Mouse (Mus musculus) right cerebral cortex, postnatal 25 days (tissue): ENCODE measurements at regions not wholly inside any gene's neighbourhood (a gene's known extent, or its start where the extent isn't known, plus 50 kb on each side); places are given as distances from the start of the nearest gene placed in this dataset.
A peak's percentile ranks its signal among the peaks of the same experiment; 100 is the strongest.

Experiments
- DNase-seq: peaks from one replicate; pipeline ENCODE4 v3.0.0; 2022

DNA sequence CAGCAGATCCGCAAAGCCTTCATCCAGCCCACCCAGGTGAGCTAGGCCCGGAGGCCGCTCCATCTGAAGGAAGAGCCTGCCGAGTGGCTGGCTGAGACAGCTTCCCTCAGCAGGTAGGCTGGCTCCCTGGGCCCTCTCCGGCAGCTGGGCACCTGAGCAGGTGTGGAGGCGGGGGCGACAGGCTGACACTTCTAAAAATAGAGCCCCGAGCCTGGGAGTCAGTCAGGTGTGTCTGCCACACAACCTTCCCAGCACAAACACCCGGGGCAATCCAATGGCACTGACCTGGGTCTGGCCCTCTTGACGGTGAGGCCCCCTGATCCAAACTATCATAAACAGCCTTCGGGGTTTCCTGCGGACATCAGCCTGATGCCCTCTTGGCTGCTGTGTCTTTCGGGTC, 58.5 kb downstream of the Zfp36l2 start:
- no peak for DNase-seq

DNA sequence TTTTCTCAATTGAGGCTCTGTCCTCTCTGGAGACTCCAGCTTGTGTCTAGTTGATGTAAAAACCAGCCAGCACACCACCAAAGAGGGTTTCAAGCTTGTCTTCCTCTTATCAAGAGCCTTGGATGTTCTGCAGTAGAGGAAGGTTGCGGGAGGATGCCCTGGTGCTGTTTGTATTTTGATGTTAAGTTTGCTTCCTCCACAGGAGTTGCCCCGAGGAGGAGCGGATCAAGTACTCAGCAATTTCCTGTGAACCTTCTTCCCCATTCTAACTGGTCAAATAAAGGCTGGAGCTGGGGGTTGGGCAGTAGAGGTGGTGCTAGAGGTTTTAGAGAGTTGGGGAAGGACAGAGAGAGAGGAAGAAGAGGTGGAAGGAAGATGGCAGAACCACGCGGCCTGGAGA, 59.5 kb downstream of the Zfp36l2 start:
- DNase-seq = no peak

DNA sequence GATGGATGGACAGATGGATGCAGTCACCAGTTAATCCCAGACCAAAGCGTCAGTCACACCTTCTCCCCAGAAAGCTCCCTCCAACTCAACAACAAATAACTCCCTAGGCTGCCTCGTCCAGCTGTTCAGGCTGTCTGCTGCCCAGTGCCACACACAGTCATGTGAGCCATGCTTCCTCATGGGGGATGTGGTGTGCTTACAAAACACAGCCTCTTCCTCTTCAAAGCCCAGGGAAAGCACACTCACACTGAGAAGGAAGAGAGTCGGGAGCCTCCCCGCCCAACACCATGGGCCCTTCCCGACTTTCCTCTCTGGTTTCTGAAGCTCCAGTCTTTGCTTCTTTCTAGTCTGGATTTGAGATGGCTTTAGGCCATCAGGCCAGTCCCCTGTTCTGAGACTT, 61.6 kb downstream of the Zfp36l2 start:
- no peak for DNase-seq

DNA sequence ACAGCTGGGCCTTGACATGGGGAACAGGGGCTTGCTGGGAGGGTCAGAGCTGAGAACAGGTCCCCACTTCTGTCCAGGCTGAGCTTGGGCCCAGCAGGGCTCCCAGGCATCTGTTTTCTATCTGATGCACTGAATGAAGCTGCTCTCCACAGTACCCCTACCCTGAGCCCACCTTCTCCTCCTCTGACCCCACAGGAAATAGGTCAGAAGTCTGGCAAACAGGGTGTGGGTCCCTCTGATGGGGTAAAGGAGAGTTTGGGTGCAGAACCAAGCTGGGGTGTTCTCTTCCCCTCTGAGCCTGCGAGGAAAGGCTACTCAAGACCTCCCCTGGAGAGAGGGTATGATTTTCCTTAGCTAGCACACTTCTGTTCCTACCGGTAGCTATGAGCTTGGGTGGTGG, 64.6 kb downstream of the Zfp36l2 start:
- no peak for DNase-seq

DNA sequence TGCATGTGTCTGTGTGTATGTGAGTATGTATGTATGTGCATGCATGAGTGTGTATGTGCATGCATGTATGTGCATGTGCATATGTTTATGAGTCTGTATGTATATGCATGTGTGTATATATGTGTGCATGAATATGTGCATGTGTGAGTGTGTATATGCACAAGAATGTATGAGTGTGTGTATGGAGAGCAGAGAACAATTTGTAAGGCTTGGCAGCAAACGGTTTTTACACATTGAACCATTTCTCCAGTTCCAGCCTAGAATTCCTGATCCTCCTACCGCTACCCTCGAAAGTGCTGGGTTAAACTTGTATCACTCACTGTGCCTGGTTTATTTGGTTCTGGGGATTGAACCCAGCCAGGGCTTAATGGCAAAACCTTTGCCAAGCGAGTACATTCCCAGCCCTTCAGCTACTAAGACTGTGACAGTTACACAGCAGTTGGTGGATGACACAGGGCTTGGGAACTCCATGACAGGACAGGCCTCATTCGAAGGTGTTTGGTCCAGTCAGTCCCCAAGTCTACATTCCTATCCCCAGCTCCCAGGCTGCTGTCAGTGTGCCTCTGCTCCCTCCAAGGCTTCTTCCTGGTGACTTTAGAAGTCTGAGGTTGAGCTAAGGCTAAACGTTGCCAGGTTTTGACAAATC, 65.1 kb downstream of the Zfp36l2 start:
- no peak for DNase-seq

DNA sequence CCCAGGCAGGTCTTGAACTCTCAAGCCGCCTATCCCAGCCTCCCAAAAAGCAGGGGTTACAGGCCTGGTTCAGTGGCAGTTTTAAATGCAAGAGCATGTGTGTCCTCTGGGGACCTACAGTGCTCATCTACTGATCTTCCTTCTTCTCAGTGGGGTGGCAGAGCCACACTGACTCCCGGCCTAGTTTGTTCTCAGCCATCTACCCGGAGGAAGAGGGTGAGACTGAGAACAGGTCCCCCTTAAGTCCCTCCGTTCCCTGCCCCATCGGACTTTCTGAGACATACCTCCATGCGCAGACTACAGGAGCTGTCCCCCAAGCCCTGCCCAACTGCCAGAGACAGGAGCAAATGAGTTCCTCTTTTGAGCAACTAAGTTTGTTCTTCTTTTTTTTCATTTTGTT, 66.5 kb downstream of the Zfp36l2 start:
- DNase-seq = no peak

DNA sequence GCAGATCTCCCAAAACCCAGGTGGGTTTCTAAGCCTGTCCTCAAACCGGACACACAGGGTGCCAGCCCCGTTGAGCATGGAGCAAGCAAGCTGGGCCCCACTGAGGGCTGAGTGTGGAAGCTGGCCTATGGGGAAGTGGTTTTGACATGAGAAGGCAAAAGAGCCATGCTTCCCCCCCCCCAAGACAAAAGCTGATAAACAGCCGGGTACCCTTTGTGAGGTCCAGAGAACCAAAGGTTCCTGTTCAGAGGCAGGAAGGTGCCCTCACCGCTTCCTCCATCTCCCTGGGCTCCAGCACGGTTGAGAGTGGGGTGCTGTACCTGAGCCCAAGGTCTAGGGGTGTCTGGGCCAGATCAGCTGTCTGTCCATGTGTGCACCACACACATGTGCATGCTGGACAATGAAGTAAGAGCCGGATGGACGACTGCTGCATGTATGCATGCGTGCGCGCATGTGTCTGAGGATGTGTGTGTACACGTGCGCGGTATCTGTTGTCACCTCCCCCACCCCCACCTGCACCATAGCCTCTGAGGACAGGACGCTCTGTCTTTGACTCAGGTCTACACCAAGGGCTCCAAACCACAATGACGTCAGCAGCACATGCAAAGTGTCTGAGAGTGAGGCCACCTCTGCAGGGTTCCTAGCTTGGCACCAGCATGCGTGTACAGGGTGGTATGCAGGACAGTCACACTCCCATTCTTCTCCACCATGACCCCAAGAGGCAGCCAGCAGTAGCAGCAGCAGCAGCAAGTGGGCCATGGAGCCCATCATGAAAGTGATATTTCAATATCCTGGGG, 68.3 kb downstream of the Zfp36l2 start:
- DNase-seq = no peak

DNA sequence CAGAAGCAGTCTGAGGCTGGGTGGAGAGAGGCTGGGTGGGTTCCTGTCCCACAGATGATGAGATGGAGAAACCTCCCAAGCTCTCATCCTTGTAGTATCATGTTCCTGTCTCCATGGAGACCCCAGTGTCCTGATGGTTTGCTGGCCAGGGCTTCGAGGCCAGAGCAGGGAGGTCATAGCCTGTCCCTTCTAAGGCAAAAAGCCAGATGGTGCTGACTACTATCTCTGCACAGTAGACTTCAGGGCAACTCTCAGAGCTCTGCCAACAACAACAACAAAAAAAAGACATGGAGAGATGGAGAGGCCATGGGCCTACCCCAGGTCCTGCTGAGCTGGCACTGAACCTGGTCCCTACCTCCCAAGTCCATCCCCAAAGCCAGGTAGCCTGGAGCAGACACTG, 69.0 kb downstream of the Zfp36l2 start:
- DNase-seq = no peak

DNA sequence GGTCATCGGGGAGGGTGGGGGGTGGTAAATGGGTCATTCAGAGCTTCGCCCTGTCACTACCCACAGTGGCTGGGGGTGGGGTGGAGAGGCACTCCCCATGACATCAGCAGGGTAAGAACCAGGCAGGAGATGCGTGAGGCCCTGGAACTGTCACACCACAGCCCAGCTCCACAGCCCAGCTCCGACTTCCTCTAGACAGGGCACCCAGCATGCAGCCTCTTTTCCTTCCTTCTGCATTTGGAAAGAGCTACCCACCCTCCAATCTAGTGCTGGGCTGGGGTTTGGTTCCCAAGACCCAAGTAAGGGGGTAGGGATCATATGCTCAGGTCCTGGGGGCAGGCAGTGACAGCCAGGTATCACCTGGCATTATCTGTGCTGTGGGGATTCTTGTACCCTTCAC, 69.5 kb downstream of the Zfp36l2 start:
- no peak for DNase-seq

DNA sequence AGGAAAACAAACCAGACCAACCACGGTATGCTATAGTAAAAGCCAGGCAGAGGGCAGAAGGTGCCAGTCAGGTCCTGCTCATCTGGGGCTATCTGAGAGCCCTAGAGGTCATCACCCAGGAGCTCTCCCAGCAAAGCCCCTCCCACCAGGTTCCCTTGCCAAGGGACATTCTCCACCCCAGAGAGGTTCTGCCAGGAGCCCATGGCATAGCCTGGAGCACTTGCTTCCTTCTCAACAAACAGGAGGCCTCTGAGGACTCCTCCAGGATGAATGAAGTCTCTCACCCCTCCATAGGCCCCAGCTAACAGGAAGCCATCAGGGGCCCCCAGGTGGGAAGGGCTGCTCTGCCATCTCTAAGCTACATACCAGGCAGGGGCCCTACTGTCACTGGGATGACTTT, 70.0 kb downstream of the Zfp36l2 start:
- DNase-seq = no peak

DNA sequence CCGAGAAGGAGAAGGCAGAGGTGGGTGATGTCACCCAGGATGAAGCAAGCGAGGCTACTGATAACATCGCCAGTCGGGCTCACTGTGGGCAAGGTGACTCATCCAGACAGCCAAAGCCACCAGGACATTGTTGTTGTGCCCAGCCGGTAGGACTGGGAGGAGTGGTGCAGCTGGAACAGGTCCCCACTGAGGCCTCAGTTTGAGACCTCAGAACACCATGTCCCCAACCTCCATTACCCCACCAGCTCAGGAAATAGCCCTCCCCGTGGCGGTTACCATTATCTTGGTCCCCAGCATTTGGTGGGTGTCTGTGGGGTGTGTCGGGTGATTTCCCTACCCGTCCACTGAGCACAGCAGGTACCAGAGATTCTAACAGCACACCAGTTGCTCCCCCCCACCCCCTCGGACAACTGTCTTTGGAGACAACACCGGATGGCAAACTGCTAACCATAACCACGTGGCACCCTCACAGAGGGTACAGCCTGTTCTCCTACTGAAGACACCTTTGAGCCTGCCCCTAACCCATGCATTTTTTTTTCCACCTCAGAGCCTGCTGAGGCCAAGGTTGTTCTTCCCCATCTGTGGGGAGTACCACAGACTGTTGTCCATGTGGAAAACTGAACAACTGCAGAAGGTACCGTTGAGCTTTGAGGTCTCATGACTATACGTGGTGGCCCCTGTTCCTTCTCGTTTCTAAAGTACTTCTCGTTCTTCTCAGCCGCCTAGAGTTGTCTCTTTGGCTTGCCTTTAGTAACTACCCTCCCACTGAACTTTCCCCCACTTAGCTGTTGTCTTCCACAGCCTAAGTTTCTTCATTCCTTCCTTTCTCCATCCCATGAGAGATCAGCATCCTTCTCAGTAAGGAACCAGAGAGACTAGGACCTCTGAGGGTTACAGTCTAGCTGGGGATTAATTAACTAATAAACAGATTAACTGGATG, 71.1 kb downstream of the Zfp36l2 start:
- DNase-seq = no peak

DNA sequence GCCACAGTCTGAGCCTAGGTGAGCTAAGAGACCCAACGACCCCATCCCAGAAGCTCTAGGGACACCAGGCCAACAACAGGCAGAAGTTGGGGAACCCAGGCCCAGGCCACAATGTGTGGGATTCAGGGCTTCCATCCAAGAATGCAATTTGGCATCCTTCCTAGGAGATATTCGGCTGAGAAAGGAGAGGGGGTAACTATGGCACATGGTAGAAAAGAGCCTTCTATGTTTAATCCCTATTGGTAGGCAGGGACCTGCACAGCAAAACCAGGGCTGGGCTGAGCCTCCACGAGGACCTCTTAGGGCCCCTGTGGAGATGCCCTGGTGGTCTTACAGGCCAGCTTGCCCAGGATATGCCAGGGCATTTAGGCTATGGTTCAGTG, 71.8 kb downstream of the Zfp36l2 start:
- no peak for DNase-seq

DNA sequence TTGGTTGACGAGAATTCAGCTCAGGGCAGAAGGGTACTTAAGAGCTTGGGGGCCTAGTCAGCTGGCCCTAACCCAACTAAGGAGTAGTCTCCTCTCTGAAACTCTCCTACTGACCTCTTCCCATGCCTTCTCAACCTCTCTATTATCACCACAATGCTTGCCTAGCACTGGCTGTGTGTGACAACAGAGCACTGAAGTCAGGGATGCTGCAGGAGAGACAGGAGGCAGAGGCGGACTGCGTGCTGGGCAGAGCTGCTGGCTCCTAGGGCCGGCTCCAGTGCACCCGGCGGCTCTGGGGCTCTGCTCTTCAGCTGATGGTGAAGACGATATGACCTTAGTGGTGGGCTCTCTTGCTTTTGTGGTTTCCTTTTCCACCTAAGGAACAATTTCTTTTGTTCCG, 72.6 kb downstream of the Zfp36l2 start:
- DNase-seq = no peak

DNA sequence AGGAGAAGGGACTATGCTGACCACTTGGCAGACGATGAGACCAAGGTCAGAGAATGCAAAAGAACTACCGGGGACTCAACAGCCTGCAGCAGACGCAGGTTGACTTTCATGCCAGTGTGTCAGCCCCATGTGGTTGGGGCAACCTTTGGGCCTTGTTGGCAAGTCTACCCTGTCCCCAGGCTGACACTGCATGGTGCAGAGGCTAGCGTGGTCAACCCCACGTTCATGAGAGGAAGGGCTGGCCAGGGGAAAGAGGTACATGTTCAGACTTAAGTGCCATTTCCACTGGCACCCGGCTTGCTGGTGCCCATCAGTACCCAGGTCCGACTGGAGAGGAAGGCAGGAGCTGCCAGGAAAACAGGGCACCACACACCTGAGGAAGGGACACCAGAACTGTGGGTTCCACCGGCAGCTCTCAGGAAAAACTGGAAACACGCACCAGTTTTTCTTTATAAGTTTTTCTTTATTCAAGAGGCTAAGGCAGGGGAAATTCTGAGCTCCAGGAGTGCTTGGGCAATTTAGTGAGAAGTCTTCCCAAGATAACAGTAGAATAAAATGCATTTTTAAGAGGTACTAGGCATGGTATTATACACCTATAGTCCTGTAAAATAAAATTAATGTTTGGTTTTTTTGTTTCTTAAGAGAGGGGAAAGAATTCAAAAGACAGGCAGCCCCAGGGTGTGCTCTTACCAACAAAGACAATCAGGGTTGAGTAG, 73.3 kb downstream of the Zfp36l2 start:
- DNase-seq = no peak

DNA sequence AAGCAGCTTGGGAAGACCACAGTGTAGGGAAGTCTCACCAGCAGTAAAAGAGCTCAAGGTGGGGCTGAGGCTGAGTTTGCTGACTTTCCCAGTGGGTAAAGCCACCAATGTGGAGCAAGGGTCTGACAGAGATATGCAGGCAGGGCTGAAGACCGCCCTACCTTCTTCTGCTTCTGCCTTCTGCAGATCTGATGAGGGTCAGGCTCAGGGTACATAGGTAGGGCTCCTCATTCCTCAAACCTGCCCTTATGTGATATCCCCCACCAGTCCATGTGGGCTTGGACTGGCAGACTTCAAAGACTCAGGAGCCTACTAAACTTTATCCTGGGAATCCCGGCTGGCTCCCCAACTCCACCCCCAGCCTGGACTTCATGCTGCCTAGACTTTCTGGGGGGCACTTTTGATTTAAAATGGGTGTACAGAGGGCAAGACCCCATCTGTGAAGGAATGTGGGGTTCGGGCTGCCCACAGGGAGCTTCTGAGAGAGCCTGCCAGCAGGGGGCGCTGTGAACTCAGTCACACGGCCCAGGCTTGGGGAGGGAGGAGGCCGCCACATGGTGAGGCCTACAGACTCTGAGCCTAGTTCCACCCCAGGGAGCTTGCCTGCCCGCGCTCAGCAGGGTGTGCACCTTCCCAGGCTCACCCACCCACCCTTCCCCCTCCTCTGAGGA, 74.0 kb downstream of the Zfp36l2 start:
- DNase-seq = peak; percentile 62

DNA sequence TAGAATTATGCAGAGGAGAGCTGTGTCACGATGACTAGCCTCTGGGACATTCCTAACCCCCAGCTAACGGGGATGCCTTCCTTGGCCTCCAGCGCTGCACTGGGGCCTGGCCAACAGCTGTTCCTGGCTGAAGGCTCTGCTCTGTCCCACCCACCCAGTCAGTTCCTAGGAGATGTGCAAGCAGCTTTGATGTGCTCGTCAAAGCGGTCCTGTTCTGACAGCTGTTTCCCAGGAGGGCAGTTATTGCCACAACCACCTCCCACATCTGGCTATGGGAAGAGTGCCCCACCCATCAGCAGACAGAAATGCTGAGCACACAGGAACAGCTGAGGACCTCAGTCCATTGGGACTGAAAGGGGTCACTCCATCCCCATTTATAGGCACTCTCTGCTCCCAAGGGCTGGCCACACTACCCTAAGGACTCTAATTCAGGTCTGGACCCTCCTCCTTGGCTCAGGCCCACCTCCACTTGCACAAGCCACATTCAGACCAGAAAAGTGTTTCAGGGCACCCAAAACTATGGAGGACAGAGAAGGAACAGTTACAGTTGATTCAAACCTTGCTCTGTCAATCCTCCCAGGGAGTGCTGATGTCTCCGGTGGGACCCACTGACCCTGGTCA, 75.2 kb downstream of the Zfp36l2 start:
- no peak for DNase-seq

DNA sequence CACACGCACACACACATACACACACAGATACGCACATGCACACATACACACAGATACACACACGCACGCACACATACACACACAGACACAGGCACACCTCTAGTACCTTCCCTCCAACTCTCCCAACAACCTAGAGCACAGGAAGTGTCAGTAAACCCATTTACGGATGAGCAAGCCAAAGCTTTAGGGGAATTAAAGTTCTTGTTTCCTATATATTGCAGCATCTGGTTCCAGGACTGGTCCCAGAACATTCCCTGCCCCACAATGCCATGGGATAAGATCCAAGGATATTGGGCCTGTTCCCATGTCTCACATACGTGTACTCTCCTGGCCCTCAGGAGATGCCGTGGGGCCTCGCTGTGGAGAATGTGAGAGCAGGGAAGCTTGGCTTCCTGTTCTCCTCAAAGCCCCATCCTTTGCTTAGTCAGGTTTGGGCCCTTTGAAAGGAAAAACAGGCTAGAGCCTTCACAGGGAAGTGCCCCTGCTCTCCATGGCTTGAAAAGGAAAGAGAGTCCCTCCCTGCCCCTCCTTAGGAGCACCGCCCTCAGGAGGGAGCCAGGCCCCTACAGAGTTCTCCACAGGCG, 75.9 kb downstream of the Zfp36l2 start:
- DNase-seq = no peak

DNA sequence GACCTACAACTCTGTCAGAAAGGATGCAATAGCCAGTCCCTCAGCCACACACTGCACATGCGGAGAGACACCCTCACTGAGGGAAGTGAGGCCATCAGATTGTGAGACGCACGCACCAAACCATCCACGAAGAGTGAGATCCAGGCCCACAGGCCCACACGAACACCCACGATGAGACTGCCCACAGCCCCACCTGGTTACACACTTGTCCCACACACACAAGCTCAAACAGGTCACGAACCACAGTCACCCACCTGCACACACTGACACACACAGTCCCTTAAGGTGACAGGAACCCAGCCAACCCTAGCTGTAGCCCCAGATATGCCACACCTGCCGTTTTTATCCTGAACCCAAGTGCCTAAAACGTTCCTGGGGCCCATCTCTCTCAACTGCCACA, 76.8 kb downstream of the Zfp36l2 start:
- DNase-seq = no peak

DNA sequence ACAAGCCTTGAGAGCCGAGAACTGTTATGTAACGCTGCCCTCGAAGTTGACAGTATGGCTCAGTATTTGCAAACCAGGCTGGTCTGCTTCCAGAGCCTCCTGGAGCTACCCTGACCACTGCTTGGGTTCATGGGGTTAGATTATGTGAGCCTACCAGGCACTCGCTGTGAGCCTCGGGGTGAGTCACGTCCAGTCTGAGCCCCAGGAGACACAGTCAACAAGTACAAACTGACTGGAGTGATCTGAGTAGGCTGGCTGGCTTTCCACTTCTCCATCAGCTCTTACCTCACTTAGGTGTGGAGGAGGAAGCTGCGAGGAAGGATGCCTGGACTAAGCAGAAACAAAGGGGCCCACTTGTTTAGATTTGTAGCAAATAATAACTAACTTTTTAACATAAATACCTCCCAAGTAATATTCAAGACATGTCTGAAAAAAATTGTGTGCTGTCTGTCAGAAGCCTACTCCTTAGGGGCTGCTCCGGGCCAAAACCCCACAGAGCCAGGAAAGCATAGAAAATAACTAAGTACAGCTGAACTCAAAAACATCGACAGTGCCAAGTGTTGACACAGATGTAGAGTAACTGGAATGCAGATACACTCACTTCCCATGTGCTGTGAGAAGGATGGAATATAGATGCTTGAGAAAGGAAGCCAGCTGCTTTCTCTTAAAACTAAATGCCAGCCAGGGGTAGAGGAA, 77.6 kb downstream of the Zfp36l2 start:
- DNase-seq = no peak

DNA sequence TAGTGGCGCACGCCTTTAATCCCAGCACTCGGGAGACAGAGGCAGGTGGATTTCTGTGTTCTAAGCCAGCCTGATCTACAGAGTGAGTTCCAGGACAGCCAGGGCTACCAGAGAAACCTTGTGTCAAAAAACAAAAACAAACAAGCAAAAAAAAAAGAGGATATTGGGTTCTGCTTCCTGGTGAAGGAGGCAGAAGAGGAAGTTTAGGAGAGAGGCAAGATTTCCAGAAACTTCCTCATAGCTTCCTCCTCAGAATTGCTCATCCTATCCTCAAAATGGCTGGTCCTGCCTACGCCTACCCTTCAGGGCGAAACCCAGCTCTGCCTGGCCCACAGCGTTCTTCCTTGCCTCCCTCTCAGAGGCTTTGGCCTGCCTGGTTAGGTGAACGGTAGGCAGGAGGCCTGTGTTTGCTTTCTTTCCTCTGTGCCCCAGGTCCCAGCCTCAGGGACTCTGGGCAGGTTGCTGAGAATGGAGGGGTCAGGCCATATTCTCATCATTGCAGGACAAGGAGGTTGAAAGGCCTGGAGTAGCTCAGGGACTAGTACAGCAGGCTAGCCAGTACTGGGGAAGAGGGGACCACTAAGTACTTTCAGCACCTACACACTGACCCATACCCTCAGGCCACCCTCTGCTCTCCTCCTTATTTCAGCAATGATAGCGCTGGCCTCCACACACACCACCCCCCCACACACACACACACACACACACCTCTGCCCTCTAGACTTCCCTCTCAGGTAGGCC, 79.6 kb downstream of the Zfp36l2 start:
- no peak for DNase-seq
